Mouse (Mus musculus): ENCODE measurements at regions not wholly inside any gene's neighbourhood (a gene's known extent, or its start where the extent isn't known, plus 50 kb on each side); places are given as distances from the start of the nearest gene placed in this dataset.

DNA sequence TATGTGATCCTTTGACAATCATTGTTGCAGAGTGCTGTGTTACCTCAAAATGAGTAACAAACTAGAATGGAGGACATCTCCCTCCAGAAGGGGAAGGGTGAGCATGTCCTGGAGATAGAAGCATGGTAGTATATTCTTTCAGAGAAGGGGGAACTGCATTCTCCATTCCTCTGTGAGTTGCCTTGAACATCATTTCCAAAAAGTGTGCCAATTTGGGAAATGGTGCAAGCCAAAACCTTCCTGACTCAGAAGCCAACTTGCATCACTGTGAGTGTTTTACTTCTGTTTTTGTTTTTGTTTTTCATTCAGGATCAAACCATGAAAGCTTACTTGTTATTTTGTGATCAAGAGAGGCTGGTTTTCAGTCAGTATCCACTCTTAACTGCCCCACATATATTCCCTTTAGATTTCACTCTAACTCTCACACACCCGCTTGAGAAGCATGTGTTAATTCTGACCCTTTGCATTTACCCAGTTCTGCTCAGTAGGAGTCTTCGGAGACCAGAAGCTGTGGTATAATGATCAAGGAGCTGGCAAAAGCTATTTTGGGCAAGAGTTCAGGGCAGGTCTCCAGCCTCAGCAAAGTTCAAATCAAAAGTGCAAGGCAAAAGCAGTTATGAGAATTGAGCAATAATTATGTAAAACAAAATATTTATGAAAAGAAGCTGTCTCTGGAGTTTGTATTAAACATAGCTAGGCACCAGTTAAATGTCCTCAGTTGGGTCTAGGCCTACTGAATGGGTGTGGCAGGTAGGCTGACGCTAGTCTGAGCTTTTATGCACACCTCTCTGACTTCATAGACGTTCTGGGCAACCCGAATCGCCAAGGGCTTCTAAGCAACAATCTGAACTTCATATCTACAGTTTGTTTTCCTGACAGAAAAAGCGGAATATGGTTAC is 368.3 kb upstream of the Ctso start:
- Histone ChIP-seq H3K9me3 (ENCODE audit: control insufficient read depth, low read length) (no peaks in the 10 kb centered on the region), H3K27ac (no peak overlapping the region), H3K9ac (no peak overlapping the region), H3K27me3 (ENCODE audit: control insufficient read depth, insufficient read depth, low read length) (no peaks in the 10 kb centered on the region), H3K36me3 (replicated peaks; ENCODE audit: control insufficient read depth, insufficient read depth) (no peaks in the 10 kb centered on the region), H3K4me3 (replicated peaks; ENCODE audit: low read length) (no peak overlapping the region), H3K4me1 (replicated peaks; ENCODE audit: control insufficient read depth, insufficient read depth, low read length) (no peaks in the 10 kb centered on the region), H3K4me2 (replicated peaks) (no peak overlapping the region)
- DNase-seq (ENCODE audit: low spot score), result no peak
- ATAC-seq (ENCODE audit: low FRiP score), result no peak
- WGBS, result 85% methylated on average over 7 of the region's 7 CpGs

GRCm38 (mm10) chr3:81564757-81565063 is 367.7 kb upstream of the Ctso start:
- Histone ChIP-seq H3K9me3 (ENCODE audit: control insufficient read depth, low read length) (no peaks in the 10 kb centered on the region), H3K36me3 (replicated peaks; ENCODE audit: control insufficient read depth, insufficient read depth) (no peaks in the 10 kb centered on the region), H3K4me1 (replicated peaks; ENCODE audit: control insufficient read depth, insufficient read depth, low read length) (no peaks in the 10 kb centered on the region), H3K4me2 (replicated peaks) (no peak overlapping the region), H3K27me3 (ENCODE audit: control insufficient read depth, insufficient read depth, low read length) (no peaks in the 10 kb centered on the region), H3K4me3 (replicated peaks; ENCODE audit: low read length) (no peak overlapping the region), H3K27ac (no peak overlapping the region), H3K9ac (no peak overlapping the region)
- WGBS, result 71% methylated on average over 1 of the region's 1 CpGs
- DNase-seq (ENCODE audit: low spot score), result no peak
- ATAC-seq (ENCODE audit: low FRiP score), result no peak

GRCm38 (mm10) chr3:81583387-81584027 is 348.9 kb upstream of the Ctso start:
- Histone ChIP-seq H3K4me3 (replicated peaks; ENCODE audit: low read length) (no peak overlapping the region), H3K9me3 (ENCODE audit: control insufficient read depth, low read length) (0 out of 2 replicates have a peak, but pooled peaks cover 3% of the 10 kb centered on the region)
- WGBS, result 54% methylated on average over 7 of the region's 7 CpGs

GRCm38 (mm10) chr3:81589109-81589508 is 343.3 kb upstream of the Ctso start:
- Histone ChIP-seq H3K9ac (no peak overlapping the region), H3K27me3 (ENCODE audit: control insufficient read depth, insufficient read depth, low read length) (no peaks in the 10 kb centered on the region), H3K9me3 (ENCODE audit: control insufficient read depth, low read length) (0 out of 2 replicates have a peak, but pooled peaks cover 3% of the 10 kb centered on the region), H3K4me3 (replicated peaks; ENCODE audit: low read length) (no peak overlapping the region), H3K4me1 (replicated peaks; ENCODE audit: control insufficient read depth, insufficient read depth, low read length) (no peaks in the 10 kb centered on the region), H3K4me2 (replicated peaks) (no peak overlapping the region), H3K27ac (no peak overlapping the region), H3K36me3 (replicated peaks; ENCODE audit: control insufficient read depth, insufficient read depth) (no peaks in the 10 kb centered on the region)
- 90% methylated on average over 3 of the region's 3 CpGs for WGBS
- ATAC-seq (ENCODE audit: low FRiP score), result no peak
- DNase-seq (ENCODE audit: low spot score), result no peak

More at GRCm38 (mm10) chr3:81583387-81584027, 348.9 kb upstream of the Ctso start:
- Histone ChIP-seq H3K27me3 (ENCODE audit: control insufficient read depth, insufficient read depth, low read length) (no peaks in the 10 kb centered on the region), H3K4me2 (replicated peaks) (no peak overlapping the region), H3K9ac (no peak overlapping the region), H3K36me3 (replicated peaks; ENCODE audit: control insufficient read depth, insufficient read depth) (no peaks in the 10 kb centered on the region), H3K27ac (no peak overlapping the region), H3K4me1 (replicated peaks; ENCODE audit: control insufficient read depth, insufficient read depth, low read length) (no peaks in the 10 kb centered on the region)
- no peak for DNase-seq (ENCODE audit: low spot score)
- no peak for ATAC-seq (ENCODE audit: low FRiP score)

GRCm38 (mm10) chr3:81629157-81629556 is 303.2 kb upstream of the Ctso start:
- no peak overlapping the region for H3K27ac ChIP-seq
- no peak overlapping the region for H3K4me3 ChIP-seq (replicated peaks; ENCODE audit: low read length)
- H3K36me3 ChIP-seq (replicated peaks; ENCODE audit: control insufficient read depth, insufficient read depth), result no peaks in the 10 kb centered on the region
- WGBS, result 67% methylated on average over 2 of the region's 2 CpGs
- DNase-seq (ENCODE audit: low spot score) (no peak), ATAC-seq (ENCODE audit: low FRiP score) (no peak)
- H3K27me3 ChIP-seq (ENCODE audit: control insufficient read depth, insufficient read depth, low read length), result no peaks in the 10 kb centered on the region
- no peaks in the 10 kb centered on the region for H3K9me3 ChIP-seq (ENCODE audit: control insufficient read depth, low read length)
- no peak overlapping the region for H3K9ac ChIP-seq
- no peak overlapping the region for H3K4me2 ChIP-seq (replicated peaks)
- H3K4me1 ChIP-seq (replicated peaks; ENCODE audit: control insufficient read depth, insufficient read depth, low read length), result no peaks in the 10 kb centered on the region

DNA sequence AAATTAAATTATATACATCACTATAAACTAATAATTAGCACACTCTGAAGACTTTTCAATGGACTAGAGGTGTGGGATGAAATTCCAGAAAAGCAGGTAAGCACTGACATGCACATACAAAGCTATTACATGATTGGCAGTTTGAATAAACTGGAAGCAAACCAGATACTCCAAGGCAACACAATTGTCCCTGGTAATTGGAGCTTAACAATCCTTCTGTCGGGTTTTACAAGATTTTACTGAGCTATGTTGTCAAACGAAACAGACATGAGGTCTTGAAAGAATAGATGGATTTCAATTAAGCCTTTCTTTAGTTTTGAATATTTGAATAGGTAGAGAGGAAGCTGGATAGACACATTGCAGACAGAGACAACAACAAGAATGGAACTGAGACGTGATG is 273.9 kb upstream of the Ctso start:
- H3K4me2 ChIP-seq (replicated peaks), result no peak overlapping the region
- H3K4me1 ChIP-seq (replicated peaks; ENCODE audit: control insufficient read depth, insufficient read depth, low read length), result no peaks in the 10 kb centered on the region
- H3K9me3 ChIP-seq (ENCODE audit: control insufficient read depth, low read length), result no peaks in the 10 kb centered on the region
- WGBS, result 9% methylated on average over 3 of the region's 3 CpGs
- no peaks in the 10 kb centered on the region for H3K27me3 ChIP-seq (ENCODE audit: control insufficient read depth, insufficient read depth, low read length)
- H3K9ac ChIP-seq, result no peak overlapping the region
- no peak for ATAC-seq (ENCODE audit: low FRiP score)
- DNase-seq (ENCODE audit: low spot score), result no peak
- H3K27ac ChIP-seq, result no peak overlapping the region
- H3K36me3 ChIP-seq (replicated peaks; ENCODE audit: control insufficient read depth, insufficient read depth), result no peaks in the 10 kb centered on the region
- no peak overlapping the region for H3K4me3 ChIP-seq (replicated peaks; ENCODE audit: low read length)

DNA sequence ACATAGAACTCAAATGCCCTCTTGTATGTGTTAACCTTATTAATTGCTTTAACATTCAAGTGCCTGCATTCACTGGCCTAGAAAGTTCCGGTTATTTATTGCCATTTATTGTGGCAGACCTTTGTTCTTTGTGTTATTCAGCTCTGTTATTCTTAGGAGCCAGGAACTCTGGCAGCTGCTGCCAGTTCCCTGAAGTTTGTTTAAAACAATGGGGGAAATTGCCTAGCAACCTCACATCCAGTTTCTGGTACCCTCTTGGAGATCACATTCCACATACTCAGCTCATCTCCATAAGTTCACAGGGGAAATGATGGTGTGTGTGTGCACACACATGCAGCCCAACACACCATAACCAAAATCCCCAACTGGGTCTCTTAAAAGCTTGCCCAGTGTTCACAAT is 270.8 kb upstream of the Ctso start:
- ATAC-seq (ENCODE audit: low FRiP score), result peak; percentile 79
- Histone ChIP-seq H3K9me3 (ENCODE audit: control insufficient read depth, low read length) (no peaks in the 10 kb centered on the region), H3K27ac (no peak overlapping the region), H3K9ac (no peak overlapping the region), H3K4me1 (replicated peaks; ENCODE audit: control insufficient read depth, insufficient read depth, low read length) (no peaks in the 10 kb centered on the region), H3K4me3 (replicated peaks; ENCODE audit: low read length) (no peak overlapping the region), H3K36me3 (replicated peaks; ENCODE audit: control insufficient read depth, insufficient read depth) (no peaks in the 10 kb centered on the region), H3K27me3 (ENCODE audit: control insufficient read depth, insufficient read depth, low read length) (no peaks in the 10 kb centered on the region), H3K4me2 (replicated peaks) (no peak overlapping the region)
- DNase-seq (ENCODE audit: low spot score), result peak; percentile 29
- 7% methylated on average over 1 of the region's 1 CpGs for WGBS

DNA sequence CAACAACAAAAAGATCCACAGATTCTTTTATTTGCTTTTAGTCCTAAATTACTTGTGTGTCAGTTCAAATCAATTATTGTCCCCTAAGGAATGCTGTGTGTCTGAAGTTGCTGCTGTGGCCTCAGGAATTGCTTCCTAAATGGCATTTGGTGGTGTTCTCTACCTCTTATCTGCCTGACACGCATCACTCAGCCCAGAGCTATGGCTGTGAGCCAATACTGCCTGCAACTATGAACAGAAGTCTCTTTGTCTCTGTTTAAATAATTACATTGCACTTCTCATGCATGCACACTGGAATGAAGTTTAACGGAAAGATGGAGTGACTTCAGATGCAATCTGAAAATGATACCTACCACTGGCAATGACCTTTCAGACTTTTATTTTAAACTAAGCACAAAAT is 266.1 kb upstream of the Ctso start:
- no peak for DNase-seq (ENCODE audit: low spot score)
- H3K4me3 ChIP-seq (replicated peaks; ENCODE audit: low read length), result no peak overlapping the region

DNA sequence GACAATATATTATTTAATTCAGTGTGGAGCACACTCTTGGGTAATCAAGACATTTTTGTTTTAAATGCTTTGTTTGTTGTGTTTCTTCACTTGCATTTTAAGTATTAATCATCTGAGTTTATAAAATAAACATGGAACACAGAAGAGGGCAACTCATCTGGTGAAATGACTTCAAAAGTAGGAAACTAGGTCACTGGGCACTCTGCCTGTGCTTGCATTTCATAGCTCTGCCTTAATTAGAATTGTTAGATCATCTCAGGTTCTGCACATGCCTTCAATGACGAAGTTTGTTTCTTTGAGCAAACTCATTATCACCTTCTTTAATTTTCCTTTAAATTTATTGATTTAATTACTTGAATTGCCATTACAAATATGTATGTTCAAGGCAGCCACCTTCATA is 255.8 kb upstream of the Ctso start:
- DNase-seq (ENCODE audit: low spot score), result no peak
- H3K27me3 ChIP-seq (ENCODE audit: control insufficient read depth, insufficient read depth, low read length), result no peaks in the 10 kb centered on the region
- H3K4me2 ChIP-seq (replicated peaks), result no peak overlapping the region
- no peak overlapping the region for H3K27ac ChIP-seq
- 77% methylated on average over 1 of the region's 1 CpGs for WGBS
- H3K9ac ChIP-seq, result no peak overlapping the region
- H3K36me3 ChIP-seq (replicated peaks; ENCODE audit: control insufficient read depth, insufficient read depth), result no peaks in the 10 kb centered on the region
- H3K4me1 ChIP-seq (replicated peaks; ENCODE audit: control insufficient read depth, insufficient read depth, low read length), result no peaks in the 10 kb centered on the region
- no peak for ATAC-seq (ENCODE audit: low FRiP score)
- H3K9me3 ChIP-seq (ENCODE audit: control insufficient read depth, low read length), result no peaks in the 10 kb centered on the region
- H3K4me3 ChIP-seq (replicated peaks; ENCODE audit: low read length), result no peak overlapping the region

More for the DNA sequence above, 266.1 kb upstream of the Ctso start:
- H3K27ac ChIP-seq, result no peak overlapping the region
- no peak overlapping the region for H3K9ac ChIP-seq
- 38% methylated on average over 2 of the region's 2 CpGs for WGBS
- H3K4me2 ChIP-seq (replicated peaks), result no peak overlapping the region
- no peak for ATAC-seq (ENCODE audit: low FRiP score)
- H3K27me3 ChIP-seq (ENCODE audit: control insufficient read depth, insufficient read depth, low read length), result no peaks in the 10 kb centered on the region
- no peaks in the 10 kb centered on the region for H3K36me3 ChIP-seq (replicated peaks; ENCODE audit: control insufficient read depth, insufficient read depth)
- H3K4me1 ChIP-seq (replicated peaks; ENCODE audit: control insufficient read depth, insufficient read depth, low read length), result no peaks in the 10 kb centered on the region
- no peaks in the 10 kb centered on the region for H3K9me3 ChIP-seq (ENCODE audit: control insufficient read depth, low read length)

Data from hindbrain, embryonic 14.5 days (tissue).